9 mouse cellular contexts compared by ENCODE assay signal in genomic region chr7:133088411-133088810, GRCm38 (mm10). TPM values are rescaled to one million over a fixed set of nuclear protein-coding genes. Genes with fewer than 3 reads are reported as not detected.
DNase-seq lines count a peak whose midpoint lies in the region; ATAC-seq lines count a peak whose summit lies in the region.
"Had no signal": no experiment of that assay in that cellular context is flagged by ENCODE, and none has a peak within 500 bp of the region (broad histone marks: within the 10 kb centered on the region; RNA-seq: fewer than 3 reads in every experiment).

No protein-coding gene starts in this region.

- H3K4me1 ChIP-seq in heart, embryonic 10.5 days: peaks cover 61% of the 10 kb centered on the region
- peaks cover 53% of the 10 kb centered on the region for H3K4me1 ChIP-seq in midbrain, embryonic 13.5 days (replicated peaks)
- peaks cover 33% of the 10 kb centered on the region for H3K4me1 ChIP-seq in midbrain, embryonic 10.5 days
- peaks cover 16% of the 10 kb centered on the region for H3K4me1 ChIP-seq in kidney, embryonic 14.5 days (ENCODE audit: control insufficient read depth, insufficient read depth, low read length)
- H3K4me1 ChIP-seq in stomach, embryonic 14.5 days (ENCODE audit: control insufficient read depth, insufficient read depth, low read length): peaks cover 18% of the 10 kb centered on the region

- H3K4me3 ChIP-seq in heart, embryonic 10.5 days: no peak overlapping the region
- H3K4me3 ChIP-seq in midbrain, embryonic 13.5 days (replicated peaks): no peak overlapping the region
- no peak overlapping the region for H3K4me3 ChIP-seq in midbrain, embryonic 10.5 days
- H3K4me3 ChIP-seq in kidney, embryonic 14.5 days (ENCODE audit: low read length): no peak overlapping the region
- no peak overlapping the region for H3K4me3 ChIP-seq in stomach, embryonic 14.5 days (ENCODE audit: low read depth, low read length)
- H3K4me3 ChIP-seq: megakaryocyte, embryonic 14.5 days had no signal

- no peak overlapping the region for H3K4me2 ChIP-seq in midbrain, embryonic 13.5 days (replicated peaks)
- no peak overlapping the region for H3K4me2 ChIP-seq in kidney, embryonic 14.5 days (replicated peaks; ENCODE audit: low read depth, low read length)
- H3K4me2 ChIP-seq in stomach, embryonic 14.5 days (replicated peaks; ENCODE audit: low read depth, low read length): no peak overlapping the region; the same call in 1 of the 2 replicates

- DNase-seq in heart, embryonic 10.5 days (ENCODE audit: low spot score): no peak
- DNase-seq in heart, adult 8-10 months (ENCODE audit: low spot score): no peak
- DNase-seq in midbrain, embryonic 10.5 days (ENCODE audit: low spot score): no peak
- no peak for DNase-seq in Muller cell, postnatal 12 days (ENCODE audit: inconsistent ontology term)
- no peak for DNase-seq in embryo, embryonic 10.5 days (ENCODE audit: low spot score)

- H3K27ac ChIP-seq in heart, embryonic 10.5 days: peak overlapping the region; percentile 76
- H3K27ac ChIP-seq in midbrain, embryonic 13.5 days: peak overlapping the region; percentile 51
- H3K27ac ChIP-seq in midbrain, embryonic 10.5 days (replicated peaks): no peak overlapping the region; the same call in 1 of the 2 replicates
- peak overlapping the region; percentile 17; the same call in 1 of the 2 replicates for H3K27ac ChIP-seq in kidney, embryonic 14.5 days (ENCODE audit: low read depth, low read length)
- H3K27ac ChIP-seq in stomach, embryonic 14.5 days (ENCODE audit: low read length): peak overlapping the region; percentile 83; the same call in 1 of the 2 replicates

- no peaks in the 10 kb centered on the region for H3K9me3 ChIP-seq in heart, embryonic 10.5 days
- H3K9me3 ChIP-seq in midbrain, embryonic 13.5 days: no peaks in the 10 kb centered on the region
- no peaks in the 10 kb centered on the region for H3K9me3 ChIP-seq in midbrain, embryonic 10.5 days (replicated peaks)
- no peaks in the 10 kb centered on the region for H3K9me3 ChIP-seq in kidney, embryonic 14.5 days (ENCODE audit: control insufficient read depth, low read length)
- no peaks in the 10 kb centered on the region for H3K9me3 ChIP-seq in stomach, embryonic 14.5 days (ENCODE audit: control insufficient read depth, low read depth, low read length)
- H3K9me3 ChIP-seq: megakaryocyte, embryonic 14.5 days had no signal

- H3K36me3 ChIP-seq in heart, embryonic 10.5 days: peaks cover 8% of the 10 kb centered on the region; the same call in 1 of the 2 replicates
- H3K36me3 ChIP-seq in midbrain, embryonic 13.5 days: peaks cover 5% of the 10 kb centered on the region; the same call in 1 of the 2 replicates
- peaks cover 18% of the 10 kb centered on the region for H3K36me3 ChIP-seq in midbrain, embryonic 10.5 days
- H3K36me3 ChIP-seq in kidney, embryonic 14.5 days (ENCODE audit: control insufficient read depth, insufficient read depth, low read length): no peaks in the 10 kb centered on the region
- no peaks in the 10 kb centered on the region for H3K36me3 ChIP-seq in stomach, embryonic 14.5 days (ENCODE audit: control insufficient read depth, insufficient read depth, low read length)

- H3K9ac ChIP-seq in midbrain, embryonic 13.5 days (replicated peaks): no peak overlapping the region; the same call in 1 of the 2 replicates
- H3K9ac ChIP-seq in kidney, embryonic 14.5 days (ENCODE audit: low read depth, low read length): no peak overlapping the region
- no peak overlapping the region for H3K9ac ChIP-seq in stomach, embryonic 14.5 days (replicated peaks; ENCODE audit: low read depth, low read length)

- no peaks in the 10 kb centered on the region for H3K27me3 ChIP-seq in heart, embryonic 10.5 days (ENCODE audit: insufficient read depth, poor library complexity, severe bottlenecking)
- H3K27me3 ChIP-seq in midbrain, embryonic 13.5 days: no peaks in the 10 kb centered on the region
- H3K27me3 ChIP-seq in midbrain, embryonic 10.5 days (ENCODE audit: low read depth, poor library complexity, severe bottlenecking): no peaks in the 10 kb centered on the region
- no peaks in the 10 kb centered on the region for H3K27me3 ChIP-seq in kidney, embryonic 14.5 days (ENCODE audit: control insufficient read depth, insufficient read depth, low read length)
- no peaks in the 10 kb centered on the region for H3K27me3 ChIP-seq in stomach, embryonic 14.5 days (ENCODE audit: control insufficient read depth, insufficient read depth, low read length)
- H3K27me3 ChIP-seq: megakaryocyte, embryonic 14.5 days had no signal

- no peak for ATAC-seq in midbrain, embryonic 13.5 days
- no peak for ATAC-seq in kidney, embryonic 14.5 days (ENCODE audit: low FRiP score, low TSS enrichment)
- no peak for ATAC-seq in stomach, embryonic 14.5 days (ENCODE audit: insufficient number of reproducible peaks, insufficient read depth, low FRiP score, low read depth)

- 64% methylated on average over 4 of the region's 4 CpGs for WGBS in heart, embryonic 10.5 days
- 70% methylated on average over 4 of the region's 4 CpGs for WGBS in midbrain, embryonic 13.5 days
- WGBS in midbrain, embryonic 10.5 days: 83% methylated on average over 4 of the region's 4 CpGs
- WGBS in kidney, embryonic 14.5 days: 56% methylated on average over 4 of the region's 4 CpGs
- 58% methylated on average over 4 of the region's 4 CpGs for WGBS in stomach, embryonic 14.5 days

RNA-seq across cellular contexts. Expression of gene Fgfr2, which starts 34.7 kb away (rescaled TPM):
- polyA plus RNA-seq in heart, embryonic 10.5 days (2016; fragmentation: Nextera tagmentation; extraction: Ambion mirVana): 23.6 and 46.6 TPM in 2 replicates
- total RNA-seq in heart, adult 8-10 months (2022): 1 to 10 TPM; 1.1 to 1.9 (median 1.4) TPM
- polyA plus RNA-seq in midbrain, embryonic 13.5 days (2015; fragmentation: Nextera tagmentation; extraction: Ambion mirVana): 29.9 and 39.4 TPM in 2 replicates
- 97.0 and 99.3 TPM in 2 replicates for polyA plus RNA-seq in midbrain, embryonic 10.5 days (2016; fragmentation: Nextera tagmentation; extraction: Ambion mirVana)
- polyA plus RNA-seq in kidney, embryonic 14.5 days (2014; fragmentation: Nextera tagmentation; extraction: Ambion mirVana): 62.8 and 133 TPM in 2 replicates
- polyA plus RNA-seq in stomach, embryonic 14.5 days (2014; fragmentation: Nextera tagmentation; extraction: Ambion mirVana): 165 and 169 TPM in 2 replicates

RNA-seq across cellular contexts. Expression of gene Ctbp2, which starts 35.7 kb away (rescaled TPM):
- 60.1 and 75.7 TPM in 2 replicates for polyA plus RNA-seq in heart, embryonic 10.5 days (2016; fragmentation: Nextera tagmentation; extraction: Ambion mirVana)
- total RNA-seq in heart, adult 8-10 months (2022): 10 to 100 TPM; 24.9 to 28.1 (median 27.6) TPM
- 88.4 and 91.0 TPM in 2 replicates for polyA plus RNA-seq in midbrain, embryonic 13.5 days (2015; fragmentation: Nextera tagmentation; extraction: Ambion mirVana)
- 113 and 118 TPM in 2 replicates for polyA plus RNA-seq in midbrain, embryonic 10.5 days (2016; fragmentation: Nextera tagmentation; extraction: Ambion mirVana)
- polyA plus RNA-seq in kidney, embryonic 14.5 days (2014; fragmentation: Nextera tagmentation; extraction: Ambion mirVana): 132 and 157 TPM in 2 replicates
- 117 and 120 TPM in 2 replicates for polyA plus RNA-seq in stomach, embryonic 14.5 days (2014; fragmentation: Nextera tagmentation; extraction: Ambion mirVana)
